Mouse (Mus musculus) frontal cortex, adult (tissue): ENCODE data around the gene Ehd4.

Experiments
- ATAC-seq: cut with Nextera tagmentation; 2 replicates; pipeline ENCODE4 v1.9.2; 2017; ENCODE audit warnings: mild to moderate bottlenecking, moderate library complexity, mixed read lengths; ENCODE audit not compliant: low TSS enrichment

Gene Ehd4

DNA sequence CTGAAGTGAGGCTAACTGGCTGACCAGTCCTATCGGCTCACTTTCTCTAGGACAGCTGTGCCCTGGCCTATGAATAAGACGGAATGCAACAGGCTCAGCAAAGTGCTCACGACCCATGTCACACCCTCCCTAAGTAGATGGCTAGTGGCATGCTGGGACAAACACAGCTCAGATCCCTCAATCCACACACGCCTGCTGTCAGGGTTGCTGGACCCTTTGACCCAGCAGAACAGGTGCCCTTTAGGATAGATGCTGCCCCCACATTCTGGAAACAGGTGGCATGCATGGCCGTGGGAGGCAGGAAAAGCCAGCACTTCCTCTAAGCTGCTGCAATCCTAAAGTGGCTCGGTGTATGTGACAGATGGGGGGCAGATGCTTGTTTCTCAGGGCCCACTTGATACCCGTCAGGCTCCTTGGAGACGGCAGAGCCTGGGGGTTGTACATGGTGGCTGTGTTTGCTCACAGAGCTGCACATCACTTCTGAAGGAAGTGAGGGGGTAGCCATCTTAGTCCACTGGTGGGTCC, 84.9 kb downstream of the Ehd4 start:
- ATAC-seq: peak; percentile 69

DNA sequence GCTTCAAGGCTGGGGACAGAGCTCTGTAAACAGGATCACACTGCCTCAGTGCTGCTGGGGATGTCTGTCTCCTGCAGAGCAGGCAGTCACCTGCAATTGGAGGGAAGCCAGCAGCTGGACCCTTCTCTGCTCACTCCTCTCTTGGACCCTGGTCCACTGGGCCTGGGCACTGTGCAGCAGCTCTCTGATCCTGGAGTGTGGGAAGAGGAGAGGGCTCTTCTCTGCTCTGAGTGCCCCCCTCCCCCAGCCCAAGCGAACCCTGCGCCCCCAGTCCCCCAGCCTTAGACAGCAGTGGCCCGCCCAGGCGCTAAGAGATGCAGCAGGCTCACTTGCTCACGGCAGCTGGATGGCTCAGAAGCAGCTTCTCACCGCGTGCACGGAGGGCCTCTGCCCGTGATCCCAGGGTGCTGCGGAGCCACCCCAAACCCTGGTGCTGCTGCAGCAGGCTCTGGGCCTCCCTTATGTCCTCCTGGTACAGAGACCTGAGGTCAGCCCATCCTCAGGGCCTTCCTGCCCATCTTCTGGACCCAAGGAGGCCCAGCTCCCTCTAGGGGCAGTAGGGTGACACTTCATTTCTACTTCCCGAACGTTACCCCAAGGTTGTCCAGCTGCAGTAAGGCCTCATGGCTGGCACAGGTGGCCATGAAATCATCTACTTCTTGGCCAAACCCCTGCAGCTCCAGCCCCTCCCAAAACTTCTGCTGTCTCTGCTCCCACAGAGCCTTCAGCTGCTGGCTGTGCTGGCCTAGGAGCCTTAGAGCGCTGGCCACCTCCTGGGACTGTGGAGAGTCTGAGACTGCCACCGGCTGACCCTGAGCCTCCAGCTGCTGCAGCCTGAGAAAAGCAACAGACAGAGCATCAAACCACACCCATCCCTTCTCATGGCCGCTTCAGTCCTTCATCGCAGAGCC, 85.6 kb downstream of the Ehd4 start:
- ATAC-seq: peak; percentile 47; the same call in 1 of the 2 replicates

DNA sequence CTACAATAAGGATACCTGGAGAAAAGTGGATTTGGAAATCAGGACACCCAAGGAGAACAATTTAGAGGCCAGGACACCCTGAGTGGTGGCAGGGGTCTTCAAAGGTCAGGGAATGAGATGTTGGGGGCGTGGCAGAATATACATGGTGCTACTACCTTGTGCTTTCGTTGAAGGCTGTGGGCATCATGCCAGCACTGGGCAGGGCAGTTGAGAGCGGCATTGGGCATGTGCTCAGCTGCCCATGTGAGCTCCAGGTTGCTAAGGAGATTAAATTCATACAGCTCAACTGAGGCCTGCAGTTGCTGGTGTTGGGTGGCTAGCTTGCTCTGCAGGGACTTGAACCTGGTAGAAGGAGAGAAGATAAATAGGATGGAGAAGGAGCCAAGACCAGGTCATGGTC, 88.2 kb downstream of the Ehd4 start:
- ATAC-seq: no peak

DNA sequence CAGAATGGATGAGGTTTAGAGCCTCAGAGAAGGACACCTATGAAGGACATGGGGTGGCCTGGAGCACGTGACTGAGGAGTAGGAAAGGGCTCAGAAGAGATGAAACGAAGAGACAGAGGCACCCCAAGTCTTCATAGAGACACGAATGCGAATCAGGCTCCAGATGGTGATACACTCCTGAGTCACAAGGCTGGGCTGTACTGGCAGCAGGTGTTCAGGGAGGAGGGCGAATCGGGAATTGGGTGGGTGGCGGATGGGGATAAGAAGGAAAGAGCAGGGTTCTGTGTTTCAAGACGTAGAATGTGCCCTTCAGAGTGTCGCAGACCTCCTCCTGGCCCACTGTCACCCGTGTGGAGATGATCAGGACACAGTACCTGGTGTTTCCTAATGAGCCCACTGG, 89.2 kb downstream of the Ehd4 start:
- ATAC-seq: peak; percentile 38; the same call in 1 of the 2 replicates

DNA sequence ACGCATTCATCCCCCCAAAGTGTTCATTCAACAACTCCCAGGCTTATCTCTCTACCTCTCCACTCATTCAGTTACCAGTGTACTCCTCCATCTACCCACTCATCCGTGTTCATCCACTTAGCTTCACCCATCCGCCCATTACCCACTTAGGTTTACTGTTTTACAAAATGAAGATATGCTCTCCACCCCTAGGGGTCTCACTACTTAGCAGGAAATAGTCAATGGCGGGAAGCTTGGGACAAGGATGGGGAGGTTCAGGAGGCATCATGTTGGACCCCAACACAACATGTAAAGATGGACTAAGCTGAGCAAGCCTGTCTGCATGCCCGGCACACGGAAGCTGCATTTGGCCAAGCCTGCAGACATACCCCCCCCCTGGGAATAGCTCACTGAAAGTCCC, 89.8 kb downstream of the Ehd4 start:
- no peak for ATAC-seq

DNA sequence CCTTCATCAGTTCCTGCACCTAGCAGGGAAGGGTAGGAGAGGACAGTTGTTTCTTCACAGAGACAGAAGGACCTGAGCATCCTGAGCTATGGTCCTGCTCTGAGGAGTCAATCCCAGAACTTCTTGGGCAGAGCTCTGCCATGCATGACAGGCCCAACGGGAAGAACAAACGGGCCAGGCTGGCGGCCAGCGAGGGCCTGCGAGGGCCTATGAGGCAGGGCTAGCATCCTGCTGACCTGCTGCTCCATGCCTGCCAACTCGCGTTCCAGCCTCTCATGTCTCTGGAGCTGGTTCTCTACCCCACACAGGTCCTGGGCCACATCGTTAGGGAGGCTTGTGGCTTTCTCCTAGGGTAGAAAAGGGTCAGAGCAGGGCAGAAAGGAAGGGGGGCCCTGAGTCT, 92.2 kb downstream of the Ehd4 start:
- no peak for ATAC-seq

DNA sequence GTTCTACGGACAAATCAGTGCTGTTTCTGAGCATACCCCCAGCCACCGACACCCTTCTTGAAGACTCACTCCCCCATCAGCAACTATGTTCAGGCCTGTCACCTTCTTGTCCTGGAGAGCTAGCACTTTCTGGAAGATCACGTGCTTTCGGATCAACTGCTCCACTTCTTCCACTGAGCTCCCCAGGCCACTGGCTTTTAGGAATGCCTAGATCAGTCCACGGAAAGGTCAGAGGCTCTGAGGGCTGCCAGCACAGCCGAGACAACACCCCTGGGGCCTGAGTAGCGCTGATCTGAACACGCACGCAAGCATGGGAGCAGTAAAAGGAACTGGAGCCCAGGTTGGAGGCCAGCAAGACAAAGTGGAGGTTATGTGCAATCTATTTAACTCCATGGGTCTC, 93.8 kb downstream of the Ehd4 start:
- no peak for ATAC-seq

DNA sequence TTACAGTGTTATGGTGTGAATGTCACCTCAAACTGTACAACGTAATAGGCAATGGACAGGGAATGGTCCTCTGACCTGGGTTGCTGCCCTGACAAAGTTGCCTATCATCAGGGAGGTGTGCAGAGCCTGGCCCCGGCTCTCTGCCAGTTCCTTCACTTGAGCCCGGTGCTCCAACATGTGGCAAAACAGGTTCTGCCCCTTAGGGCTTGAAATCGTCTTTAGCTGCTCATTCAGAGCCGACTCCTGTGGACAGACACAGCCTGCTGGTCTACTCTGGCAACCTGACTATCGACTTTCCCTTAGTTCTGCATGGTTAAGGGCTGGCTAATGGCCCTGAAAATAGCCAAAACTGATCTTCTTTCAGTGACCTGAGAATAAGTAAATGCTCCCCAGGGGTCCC, 94.2 kb downstream of the Ehd4 start:
- no peak for ATAC-seq

DNA sequence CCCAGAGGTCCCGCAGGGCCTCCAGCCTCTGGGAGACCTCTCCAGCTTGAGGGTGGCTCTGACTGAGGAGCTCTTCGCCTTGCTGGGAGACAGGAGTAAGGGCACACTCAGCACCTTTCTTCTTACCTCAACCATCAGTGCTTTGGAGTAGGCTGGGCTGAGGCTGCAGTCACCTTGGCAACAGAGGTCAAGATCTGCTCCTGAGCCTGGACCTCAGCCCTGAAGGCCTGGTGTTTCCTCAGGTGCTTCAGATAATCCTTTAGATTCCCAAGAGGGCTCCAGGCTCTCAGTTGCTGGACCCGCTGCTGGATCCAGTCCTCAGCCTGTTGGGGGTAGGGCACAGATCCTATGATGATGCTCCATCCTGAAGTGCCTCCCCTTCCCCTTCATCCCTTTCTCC, 94.9 kb downstream of the Ehd4 start:
- no peak for ATAC-seq

DNA sequence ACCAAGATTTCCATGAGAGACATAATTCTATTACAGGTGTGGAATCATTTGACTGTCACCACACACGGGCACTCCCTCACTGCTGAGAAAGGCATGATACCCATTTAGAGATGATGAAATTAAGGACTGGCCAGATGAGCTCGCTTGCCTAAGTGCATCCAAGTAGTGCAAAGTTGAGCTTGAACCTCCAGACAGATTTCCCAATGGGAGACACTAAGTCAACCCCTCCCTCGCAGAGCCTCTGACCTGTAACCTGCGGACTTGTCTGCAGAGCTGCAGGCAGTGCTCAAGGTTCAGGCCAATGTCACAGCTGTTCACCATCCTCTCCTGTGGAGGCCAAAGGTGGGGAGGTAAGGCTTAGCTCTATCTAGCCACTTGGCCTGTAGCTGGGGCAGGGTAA, 95.6 kb downstream of the Ehd4 start:
- ATAC-seq: no peak

DNA sequence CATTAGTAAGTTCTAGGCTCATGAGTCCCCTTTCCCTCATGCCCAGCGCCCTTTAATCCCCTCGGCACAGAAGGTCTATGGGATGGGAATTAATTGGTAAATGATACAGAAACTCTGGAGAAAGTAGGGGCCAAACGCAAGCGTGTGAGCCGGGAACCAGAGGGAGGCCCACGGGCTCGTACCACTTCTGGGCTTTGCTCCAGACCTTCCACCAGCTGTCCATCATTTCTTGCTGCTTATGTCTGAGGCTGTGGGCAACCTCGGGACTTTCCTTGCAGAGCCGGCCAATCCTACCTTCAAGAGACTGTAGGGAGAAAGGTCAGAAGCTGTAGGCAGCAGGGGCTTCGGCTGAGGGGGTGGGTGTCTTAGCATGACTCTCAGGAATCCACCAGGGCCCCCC, 98.5 kb downstream of the Ehd4 start:
- ATAC-seq: no peak

DNA sequence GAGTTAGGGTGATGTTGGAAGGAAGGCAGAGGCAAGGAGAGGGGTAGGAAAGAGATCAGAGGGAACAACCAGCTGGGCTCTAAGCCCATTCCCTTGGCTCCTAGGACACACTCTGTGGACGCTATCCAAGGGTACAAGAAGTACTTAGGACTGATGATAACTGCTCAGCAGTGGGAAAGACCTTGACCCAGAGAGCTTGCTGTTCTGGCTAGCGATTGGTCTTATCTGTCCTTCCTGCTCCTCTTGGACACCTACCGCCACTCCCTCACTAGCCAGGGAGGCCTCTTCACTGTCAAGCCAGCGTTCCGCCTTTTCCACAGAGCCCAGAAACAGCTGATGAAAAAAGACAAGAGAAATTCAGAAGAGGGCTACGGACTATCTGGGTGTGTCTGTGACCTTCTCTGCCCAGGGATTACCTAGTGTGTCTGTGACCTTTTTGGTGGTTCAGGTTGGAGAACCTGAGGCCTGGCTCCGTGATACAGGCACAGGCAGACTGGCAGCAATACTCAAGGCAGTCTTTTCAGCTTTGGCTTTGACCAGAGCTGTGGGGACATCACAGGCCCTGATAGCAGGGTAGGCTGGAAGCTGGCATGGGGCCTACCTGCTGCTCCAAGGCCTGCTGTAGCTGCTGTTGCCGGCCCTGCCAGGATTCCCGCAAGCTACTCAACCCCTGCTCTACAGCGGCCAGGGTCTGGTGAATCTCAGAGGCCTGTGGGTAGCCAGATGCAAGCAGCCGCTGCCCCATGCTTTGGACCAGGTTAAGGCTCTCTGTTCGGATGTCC, 99.4 kb downstream of the Ehd4 start:
- ATAC-seq: no peak

DNA sequence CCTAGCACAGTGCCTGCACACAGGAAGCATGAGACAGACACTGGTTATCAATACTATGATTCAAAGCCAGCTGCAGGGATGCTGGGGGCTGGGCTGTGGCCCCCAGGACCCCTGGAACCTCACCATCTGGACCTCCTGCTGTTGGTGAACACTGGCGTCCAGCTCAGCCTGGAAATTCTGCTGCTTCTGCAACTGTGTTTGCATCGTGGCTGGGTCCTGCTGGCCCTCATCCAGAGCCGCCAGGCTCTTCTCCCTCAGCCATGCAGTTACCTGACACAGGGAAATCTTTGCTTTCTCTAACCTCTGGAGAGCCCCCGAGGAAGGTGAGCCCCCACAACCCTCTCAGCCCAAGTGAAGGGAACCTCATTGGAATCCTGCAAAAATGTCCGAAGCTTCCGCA, 103.0 kb downstream of the Ehd4 start:
- ATAC-seq: no peak

DNA sequence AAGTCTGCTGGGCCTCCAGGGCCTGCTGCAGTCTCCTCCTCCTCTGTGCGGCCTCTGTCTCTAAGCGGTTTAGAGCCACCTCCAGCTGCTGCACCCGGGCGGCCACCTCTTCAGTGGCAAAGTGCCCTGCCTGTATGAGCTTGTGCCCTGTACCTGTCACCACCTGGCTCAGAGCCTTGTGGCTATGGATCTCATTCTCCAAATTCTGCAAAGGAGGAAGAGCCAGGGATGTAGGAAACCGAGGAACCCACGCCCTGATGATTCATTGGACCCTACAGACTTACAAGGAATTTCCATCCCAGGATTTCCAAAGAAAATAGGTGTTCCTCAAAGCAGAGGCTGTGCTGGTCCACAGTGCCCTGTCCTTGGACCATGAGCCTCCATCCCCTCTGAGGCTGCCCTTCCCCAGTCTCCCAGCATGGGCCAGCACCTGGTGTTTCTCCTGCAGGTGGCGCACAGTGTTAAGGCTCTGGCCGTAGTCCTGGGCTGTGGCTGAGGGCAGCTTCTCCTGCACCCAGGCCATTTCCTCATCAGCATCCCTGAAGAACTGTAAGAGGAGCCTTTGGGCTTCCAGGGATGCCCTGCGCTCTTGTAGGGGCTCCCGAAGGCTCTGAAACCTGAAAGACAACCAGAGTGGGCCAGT, 104.7 kb downstream of the Ehd4 start:
- peak; percentile 28 for ATAC-seq

DNA sequence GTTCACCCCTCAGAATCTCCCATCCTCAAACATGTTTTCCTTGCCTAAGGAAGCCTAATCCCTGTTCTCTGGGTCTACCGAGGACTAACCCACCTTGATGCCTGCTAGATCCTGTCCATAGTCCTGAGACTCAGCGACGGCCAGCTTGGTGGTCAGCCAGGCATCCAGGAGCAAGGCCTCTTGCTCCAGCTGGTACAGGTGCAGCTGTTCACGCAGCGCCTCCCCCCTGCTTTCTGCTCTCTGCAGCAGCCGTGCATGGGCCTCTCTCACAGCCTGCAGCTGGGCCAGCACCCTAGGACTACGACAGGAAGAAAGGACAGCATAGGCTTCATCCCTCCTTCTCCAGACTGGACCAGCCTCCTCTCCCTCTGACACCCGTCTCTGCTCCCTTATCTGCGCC, 106.2 kb downstream of the Ehd4 start:
- ATAC-seq: no peak

DNA sequence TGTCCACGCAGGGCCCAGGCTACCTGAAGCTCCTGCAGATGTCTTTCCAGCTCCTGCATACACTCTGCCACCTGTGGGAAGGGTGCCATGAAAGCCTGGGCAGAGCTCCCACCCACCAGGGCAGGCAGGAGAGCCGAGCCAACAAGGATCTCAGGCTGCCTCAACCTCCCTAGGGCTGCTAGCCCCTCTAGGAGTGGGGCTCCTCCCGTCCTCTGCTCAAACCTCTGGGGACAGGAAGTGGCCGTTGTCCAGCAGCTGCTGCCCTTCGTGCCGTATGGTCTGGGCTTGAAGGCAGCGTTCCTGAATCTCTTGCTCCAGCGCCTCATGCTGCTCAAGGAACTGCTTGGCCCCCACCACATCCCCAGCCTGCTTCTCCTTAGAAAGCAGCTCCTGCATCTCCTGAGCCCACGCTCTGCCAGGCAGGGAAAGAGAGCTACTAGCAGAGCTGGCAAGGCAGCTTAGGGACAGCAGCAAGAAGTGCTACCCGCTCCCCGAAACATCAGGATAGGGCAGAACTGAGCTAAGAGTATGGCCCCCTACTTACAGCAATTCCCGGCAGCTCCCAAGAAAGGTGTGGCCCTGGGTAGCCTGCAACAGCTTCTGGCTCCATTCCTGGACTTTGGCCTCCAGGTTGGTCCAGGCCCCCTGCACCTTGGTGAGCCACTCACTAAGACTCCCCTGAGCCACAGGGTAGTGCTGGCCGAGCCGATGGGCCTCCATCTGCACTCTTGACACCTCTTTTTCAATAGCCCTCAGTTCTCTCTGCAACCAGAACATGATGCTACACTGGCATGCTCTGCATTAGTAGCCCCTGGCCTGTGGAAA, 107.7 kb downstream of the Ehd4 start:
- peak; percentile 55 for ATAC-seq

DNA sequence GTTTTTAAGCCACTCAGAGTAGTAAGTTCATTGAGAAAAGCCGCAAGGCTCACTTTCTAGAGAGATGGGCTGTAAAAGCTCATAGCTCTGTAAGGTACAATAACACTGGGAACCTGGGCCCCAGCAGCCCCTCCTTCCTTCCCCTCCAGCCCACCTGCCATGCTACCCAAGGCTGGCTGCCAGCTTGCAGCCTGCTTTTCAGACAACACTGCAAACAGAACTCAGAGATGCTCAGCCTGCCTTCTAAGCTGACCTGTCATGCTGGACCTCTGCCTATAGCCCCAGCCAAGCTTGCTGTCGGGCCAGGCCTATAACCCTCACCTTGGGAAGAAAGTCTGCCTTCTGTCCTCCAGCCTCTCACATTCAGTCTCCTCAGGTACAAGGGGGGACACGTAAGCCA, 109.7 kb downstream of the Ehd4 start:
- ATAC-seq: no peak

DNA sequence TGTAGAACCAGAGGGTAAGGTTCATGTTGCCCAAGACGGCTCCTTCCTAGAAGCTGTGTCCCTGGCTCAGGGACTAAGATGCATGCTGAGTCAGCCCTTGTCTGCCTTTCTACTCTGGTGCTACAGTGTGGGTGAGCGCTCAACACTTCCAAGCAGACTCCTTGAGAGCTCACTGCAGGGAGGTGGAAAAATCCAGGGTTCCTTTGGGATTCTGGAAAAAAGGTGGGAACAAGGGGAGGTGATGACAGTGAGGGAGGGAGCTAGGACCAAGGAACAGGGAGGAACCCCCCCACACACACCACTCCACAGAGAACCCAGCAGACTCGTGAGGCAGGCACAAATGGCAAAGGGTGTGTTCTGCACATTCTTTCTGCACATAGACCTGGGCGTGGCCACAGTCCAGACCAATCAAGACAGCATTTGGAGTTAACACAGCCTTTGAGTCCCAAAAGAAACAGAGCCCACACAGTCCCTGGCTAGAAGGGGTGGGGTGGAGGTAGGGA, 110.3 kb downstream of the Ehd4 start:
- peak; percentile 78 for ATAC-seq

DNA sequence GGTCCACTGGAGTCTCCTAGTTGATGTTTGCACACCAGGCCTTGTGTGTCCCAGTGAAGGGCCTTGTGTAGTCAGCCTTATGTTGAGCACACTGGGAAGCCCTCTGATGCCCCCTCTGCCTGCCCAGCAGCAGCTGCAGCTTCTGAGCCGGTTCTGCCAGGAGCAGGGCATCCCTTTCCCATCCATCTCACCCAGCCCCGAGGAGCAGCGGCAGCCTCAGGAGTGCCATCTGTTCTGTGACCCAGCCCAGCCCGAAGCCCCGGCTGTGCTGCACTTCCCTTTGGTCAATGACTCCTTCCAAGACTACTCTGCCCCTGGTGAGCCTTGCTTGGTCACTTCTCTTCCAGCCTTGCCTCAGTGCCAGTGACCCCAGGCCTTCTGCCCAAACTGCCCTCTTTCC, 113.4 kb downstream of the Ehd4 start:
- no peak for ATAC-seq
